8 mouse cellular contexts compared by ENCODE assay signal in the genomic region with DNA sequence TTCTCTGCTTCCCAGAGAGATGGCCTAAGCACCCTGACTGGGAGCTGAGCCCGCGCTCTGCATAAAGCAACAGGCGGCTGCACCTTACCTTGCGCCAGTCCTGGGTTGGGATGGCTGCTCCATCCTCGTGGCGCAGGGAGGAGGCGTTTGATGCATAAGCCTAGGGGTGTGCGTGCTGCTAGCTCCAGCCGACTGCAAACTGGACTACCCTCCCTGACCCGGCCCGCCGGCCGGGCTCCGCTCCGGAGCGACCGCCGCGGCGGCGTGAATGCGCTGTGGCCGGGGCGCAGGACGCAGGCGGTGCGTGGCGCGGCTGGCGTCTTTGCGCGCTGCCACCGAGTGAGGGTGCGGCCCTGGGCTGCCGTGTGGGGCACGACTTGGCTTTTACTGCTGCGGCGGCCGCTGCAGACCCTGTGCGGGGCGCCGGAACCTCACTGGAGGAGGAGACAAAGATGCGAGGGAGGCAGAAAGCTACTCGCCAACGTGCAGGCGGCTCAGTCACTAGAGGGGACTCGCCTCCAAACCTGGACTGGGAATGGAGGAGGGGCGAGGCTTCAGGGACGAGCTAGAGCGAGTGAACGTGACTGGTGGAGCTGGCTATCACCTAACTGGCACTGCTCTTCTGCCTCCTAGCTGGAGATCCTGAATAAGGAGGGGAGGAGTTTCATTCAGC. TPM values are rescaled to one million over a fixed set of nuclear protein-coding genes. Genes with fewer than 3 reads are reported as not detected.
A peak's percentile ranks its signal among the peaks of the same experiment; 100 is the strongest.
DNase-seq lines count a peak whose midpoint lies in the region; ATAC-seq and TF ChIP-seq lines count a peak whose summit lies in the region.

TSS of gene Lrrc3b (minus strand) at position 503 of the 673 bp plus-strand sequence.

- H3K4me1 ChIP-seq in forebrain, embryonic 16.5 days (replicated peaks; ENCODE audit: control insufficient read depth, insufficient read depth, low read length) = peaks cover 2% of the 10 kb centered on the region; the same call in 1 of the 2 replicates
- H3K4me1 ChIP-seq in lung, postnatal 0 days (ENCODE audit: insufficient read depth, low read depth, low read length) = no peaks in the 10 kb centered on the region

- TF ChIP-seq EP300 in lung, postnatal 0 days (IDR thresholded peaks at IDR 0.05) = no peak

- H3K27me3 ChIP-seq in forebrain, embryonic 16.5 days (replicated peaks; ENCODE audit: control insufficient read depth, insufficient read depth, low read length) = no peaks in the 10 kb centered on the region; the same call in 1 of the 2 replicates
- H3K27me3 ChIP-seq in lung, postnatal 0 days (replicated peaks; ENCODE audit: insufficient read depth, low read length) = no peaks in the 10 kb centered on the region

- under 1% methylated on average over 51 of the region's 51 CpGs for WGBS in forebrain, embryonic 16.5 days
- WGBS in lung, postnatal 0 days = under 1% methylated on average over 35 of the region's 51 CpGs

- no peaks in the 10 kb centered on the region for H3K9me3 ChIP-seq in forebrain, embryonic 16.5 days (ENCODE audit: control insufficient read depth, low read length)
- H3K9me3 ChIP-seq in lung, postnatal 0 days (ENCODE audit: low read length) = no peaks in the 10 kb centered on the region

- peak; percentile 69 for DNase-seq in WW6 (ENCODE audit: low read depth, low spot score)
- peak; percentile 91 for DNase-seq in cerebellum, adult 11-12 months
- DNase-seq in heart, postnatal 4 days = peak; percentile 66
- DNase-seq in layer of hippocampus, adult 9-11 months = peak; percentile 64
- peak; percentile 8 for DNase-seq in lung, postnatal 0 days (ENCODE audit: low spot score)
- peak; percentile 66 for DNase-seq in right cerebral cortex, postnatal 4 days
- DNase-seq in urinary bladder, adult 18-20 months (ENCODE audit: low spot score in 2 of 2) = no peak

- no peaks in the 10 kb centered on the region for H3K36me3 ChIP-seq in forebrain, embryonic 16.5 days (ENCODE audit: control insufficient read depth, insufficient read depth)
- no peaks in the 10 kb centered on the region for H3K36me3 ChIP-seq in lung, postnatal 0 days (ENCODE audit: insufficient read depth, low read length)

- no peak for TF ChIP-seq CTCF in lung, postnatal 0 days (IDR thresholded peaks at IDR 0.05)

- peak within 1 kb of the TSS; percentile 60 for H3K4me2 ChIP-seq in forebrain, embryonic 16.5 days (ENCODE audit: low read length)
- peak within 1 kb of the TSS; percentile 69 for H3K4me2 ChIP-seq in lung, postnatal 0 days (replicated peaks; ENCODE audit: low read depth, low read length)

- peak within 1 kb of the TSS; percentile 49 for H3K4me3 ChIP-seq in forebrain, embryonic 16.5 days (replicated peaks; ENCODE audit: low read length)
- H3K4me3 ChIP-seq in lung, postnatal 0 days (ENCODE audit: low read depth, low read length) = peak within 1 kb of the TSS; percentile 39

- 0 out of 2 replicates have a peak within 1 kb of the TSS, but pooled peaks have one; percentile 5 for H3K27ac ChIP-seq in forebrain, embryonic 16.5 days (ENCODE audit: low read length)
- H3K27ac ChIP-seq in lung, postnatal 0 days (ENCODE audit: low read length) = no peak within 1 kb of the TSS

- peak; percentile 89 for ATAC-seq in forebrain, embryonic 16.5 days
- ATAC-seq in lung, postnatal 0 days = peak; percentile 38; the same call in 1 of the 2 replicates

- H3K9ac ChIP-seq in forebrain, embryonic 16.5 days (replicated peaks; ENCODE audit: low read depth, low read length) = peak within 1 kb of the TSS; percentile 49
- no peak within 1 kb of the TSS for H3K9ac ChIP-seq in lung, postnatal 0 days (replicated peaks; ENCODE audit: low read depth)

RNA-seq across cellular contexts. Expression of gene Lrrc3b, which starts in this region (rescaled TPM):
- polyA plus RNA-seq in forebrain, embryonic 16.5 days (2015; fragmentation: Nextera tagmentation; extraction: Ambion mirVana) = 5.3 and 10.1 TPM in 2 replicates
- total RNA-seq in heart, postnatal 4 days (2021) = 10 to 100 TPM; 13.9 to 16.2 TPM
- 0.79 and 2.4 TPM in 2 replicates for polyA plus RNA-seq in lung, postnatal 0 days (2015; fragmentation: Nextera tagmentation; extraction: Ambion mirVana)

Comparison
In these comparisons a context has a peak if more than half of its experiments do, and no peak if none do; other contexts are left out.
1. DNase-seq: peak in WW6 (single experiment), cerebellum, adult 11-12 months (single experiment), heart, postnatal 4 days (single experiment), layer of hippocampus, adult 9-11 months (single experiment), lung, postnatal 0 days (single experiment) and right cerebral cortex, postnatal 4 days (single experiment); none in urinary bladder, adult 18-20 months (0 of 2).